Mouse (Mus musculus): ENCODE data around the gene Mettl24.

- TF ChIP-seq CTCF (IDR thresholded peaks at IDR 0.05; ENCODE audit: low read depth) (no peak), EP300 (optimal IDR thresholded peaks at IDR 0.05) (no peak)
Observed at GRCm38 (mm10) chr10:40851138-40851537, 168.1 kb downstream of the Mettl24 start.
